Mouse (Mus musculus) liver, embryonic 15.5 days (tissue): ENCODE results near the gene Washc2. TPM values are rescaled to one million over a fixed set of nuclear protein-coding genes. Genes with fewer than 3 reads are reported as not detected.

ENCODE experiments used
- ATAC-seq: fragments of 200-750 bp; cut with Nextera tagmentation; 2 replicates; pipeline ENCODE4 v1.8.0; 2017; ENCODE audit warnings: moderate number of reproducible peaks, mild to moderate bottlenecking, moderate library complexity; ENCODE audit not compliant: insufficient read depth
- H3K27ac ChIP-seq: fragments of 300-500 bp; sonication (generic); replicated peaks from 2 replicates; pipeline ENCODE4 v1.5.1; 2015; ENCODE audit warnings: mild to moderate bottlenecking, inconsistent platforms
- H3K27me3 ChIP-seq: fragments of 300-500 bp; sonication (generic); 2 replicates; pipeline ENCODE4 v1.6.1; 2015; ENCODE audit warnings: mild to moderate bottlenecking, inconsistent platforms
- H3K36me3 ChIP-seq: fragments of 300-500 bp; sonication (generic); replicated peaks from 2 replicates; pipeline ENCODE4 v1.6.1; 2015; ENCODE audit warnings: moderate library complexity, mild to moderate bottlenecking, inconsistent platforms
- H3K4me1 ChIP-seq: fragments of 300-500 bp; sonication (generic); replicated peaks from 2 replicates; pipeline ENCODE4 v1.6.1; 2015; ENCODE audit warnings: inconsistent platforms
- H3K4me2 ChIP-seq: fragments of 300-500 bp; sonication (generic); 2 replicates; pipeline ENCODE4 v1.6.1; 2015; ENCODE audit warnings: moderate library complexity, mild to moderate bottlenecking, inconsistent platforms
- H3K4me3 ChIP-seq: fragments of 300-500 bp; sonication (generic); replicated peaks from 2 replicates; pipeline ENCODE4 v1.5.1; 2015; ENCODE audit warnings: mild to moderate bottlenecking, inconsistent platforms
- H3K9ac ChIP-seq: fragments of 300-500 bp; sonication (generic); 2 replicates; pipeline ENCODE4 v1.6.1; 2015; ENCODE audit warnings: moderate library complexity, mild to moderate bottlenecking, inconsistent platforms
- H3K9me3 ChIP-seq: fragments of 300-500 bp; sonication (generic); replicated peaks from 2 replicates; pipeline ENCODE4 v1.6.1; 2016; ENCODE audit warnings: inconsistent platforms
- WGBS: fragments of 180-500 bp; shearing (Covaris S2); methylation state at CpG from one replicate; pipeline ENCODE4 v1.1.7; 2015; ENCODE audit warnings: mixed read lengths; ENCODE audit not compliant: insufficient replicate concordance; 5-methylcytosine and 5-hydroxymethylcytosine counted together
- polyA plus RNA-seq: library from polyadenylated mRNA; unstranded; fragments of >200 nt; fragmentation: Nextera tagmentation; extraction: Ambion mirVana; gene quantifications from 2 replicates; pipeline ENCODE4 v1.2.1, GENCODE M21; 2015

The Washc2 gene
- polyA plus RNA-seq, 1 experiment from 2014 or later: 13.7 TPM

- ATAC-seq: peak; percentile 29
- Histone ChIP-seq H3K9me3 (no peaks in the 10 kb centered on the region), H3K4me1 (peaks cover 24% of the 10 kb centered on the region), H3K36me3 (peaks cover 15% of the 10 kb centered on the region), H3K27me3 (no peaks in the 10 kb centered on the region), H3K27ac (peak overlapping the region; percentile 90), H3K9ac (no peak overlapping the region), H3K4me2 (peak overlapping the region; percentile 21), H3K4me3 (no peak overlapping the region)
- WGBS: 73% methylated on average over 4 of the region's 4 CpGs
Observed at GRCm38 (mm10) chr6:116286321-116286720, 78.5 kb downstream of the Washc2 start.

- Histone ChIP-seq H3K4me3 (peak overlapping the region; percentile 21; the same call in 1 of the 2 replicates), H3K36me3 (peaks cover 18% of the 10 kb centered on the region), H3K27me3 (no peaks in the 10 kb centered on the region), H3K9me3 (no peaks in the 10 kb centered on the region), H3K4me2 (peak overlapping the region; percentile 51), H3K27ac (peak overlapping the region; percentile 90), H3K4me1 (peaks cover 24% of the 10 kb centered on the region), H3K9ac (peak overlapping the region; percentile 42; the same call in 1 of the 2 replicates)
- 24% methylated on average over 5 of the region's 5 CpGs for WGBS
- ATAC-seq: peak; percentile 99
Observed at GRCm38 (mm10) chr6:116286870-116287575, 79.2 kb downstream of the Washc2 start.

GRCm38 (mm10) chr6:116311411-116311810, 103.6 kb downstream of the Washc2 start:
- Histone ChIP-seq H3K4me2 (no peak overlapping the region), H3K27me3 (no peaks in the 10 kb centered on the region; the same call in 1 of the 2 replicates), H3K27ac (no peak overlapping the region), H3K36me3 (no peaks in the 10 kb centered on the region), H3K4me3 (no peak overlapping the region), H3K9me3 (no peaks in the 10 kb centered on the region), H3K9ac (no peak overlapping the region), H3K4me1 (no peaks in the 10 kb centered on the region)
- no peak for ATAC-seq
- 77% methylated on average over 2 of the region's 2 CpGs for WGBS

Other genes starting within 250 kb of the Washc2 start
- 8.1 and 9.7 TPM in 2 replicates for gene Plxnd1, start 213.0 kb upstream of the Washc2 start, polyA plus RNA-seq
- gene Tmcc1, start 14.6 kb upstream of the Washc2 start, polyA plus RNA-seq: 3.2 and 3.5 TPM in 2 replicates
- gene Zfand4, start 56.2 kb downstream of the Washc2 start, polyA plus RNA-seq: 4.6 and 4.8 TPM in 2 replicates
- gene March8, start 130.0 kb downstream of the Washc2 start, polyA plus RNA-seq: 95.4 and 97.7 TPM in 2 replicates